Mouse (Mus musculus): ENCODE results near the gene Ccl3. TPM values are rescaled to one million over a fixed set of nuclear protein-coding genes. Genes with fewer than 3 reads are reported as not detected.

Ccl3 gene
- polyA plus RNA-seq, 1 experiment from 2014 or later: 1.9 TPM

- no peak for ATAC-seq (ENCODE audit: low FRiP score)
- H3K27me3 ChIP-seq (replicated peaks): no peaks in the 10 kb centered on the region
- no peaks in the 10 kb centered on the region for H3K4me1 ChIP-seq
- H3K9me3 ChIP-seq (replicated peaks): no peaks in the 10 kb centered on the region
- whole genome bisulfite sequencing: 56% methylated on average over 5 of the region's 5 CpGs
- H3K9ac ChIP-seq (replicated peaks): no peak overlapping the region
- no peak overlapping the region for H3K27ac ChIP-seq (replicated peaks)
- no peak overlapping the region for H3K4me2 ChIP-seq
- H3K4me3 ChIP-seq (replicated peaks): no peak overlapping the region
- no peaks in the 10 kb centered on the region for H3K36me3 ChIP-seq
Measured at GRCm38 (mm10) chr11:83618238-83618637, 30.9 kb downstream of the Ccl3 start.

- H3K36me3 ChIP-seq: no peaks in the 10 kb centered on the region
- no peak overlapping the region for H3K9ac ChIP-seq (replicated peaks)
- H3K9me3 ChIP-seq (replicated peaks): no peaks in the 10 kb centered on the region
- no peak overlapping the region for H3K4me3 ChIP-seq (replicated peaks)
- no peak overlapping the region for H3K4me2 ChIP-seq
- H3K4me1 ChIP-seq: no peaks in the 10 kb centered on the region
- no peaks in the 10 kb centered on the region for H3K27me3 ChIP-seq (replicated peaks)
- WGBS: 94% methylated on average over 1 of the region's 1 CpGs
- H3K27ac ChIP-seq (replicated peaks): no peak overlapping the region
- no peak for ATAC-seq (ENCODE audit: low FRiP score)
Measured at GRCm38 (mm10) chr11:83616586-83616985, 32.6 kb downstream of the Ccl3 start.

GRCm38 (mm10) chr11:83610900-83611299 is 38.3 kb downstream of the Ccl3 start:
- Histone ChIP-seq H3K9me3 (replicated peaks) (no peaks in the 10 kb centered on the region), H3K36me3 (no peaks in the 10 kb centered on the region), H3K27ac (replicated peaks) (no peak overlapping the region), H3K27me3 (replicated peaks) (no peaks in the 10 kb centered on the region), H3K4me3 (replicated peaks) (no peak overlapping the region), H3K9ac (replicated peaks) (no peak overlapping the region), H3K4me1 (no peaks in the 10 kb centered on the region), H3K4me2 (no peak overlapping the region)
- WGBS: 81% methylated on average over 2 of the region's 2 CpGs
- ATAC-seq (ENCODE audit: low FRiP score): no peak

GRCm38 (mm10) chr11:83606396-83606795 is 42.8 kb downstream of the Ccl3 start:
- Histone ChIP-seq H3K36me3 (no peaks in the 10 kb centered on the region), H3K4me2 (no peak overlapping the region)
- ATAC-seq (ENCODE audit: low FRiP score): no peak

GRCm38 (mm10) chr11:83605535-83605934 is 43.6 kb downstream of the Ccl3 start:
- Histone ChIP-seq H3K27me3 (replicated peaks) (no peaks in the 10 kb centered on the region), H3K4me2 (no peak overlapping the region), H3K4me1 (no peaks in the 10 kb centered on the region), H3K36me3 (no peaks in the 10 kb centered on the region), H3K27ac (replicated peaks) (no peak overlapping the region), H3K9me3 (replicated peaks) (no peaks in the 10 kb centered on the region), H3K4me3 (replicated peaks) (no peak overlapping the region), H3K9ac (replicated peaks) (no peak overlapping the region)
- ATAC-seq (ENCODE audit: low FRiP score): no peak
- 92% methylated on average over 3 of the region's 3 CpGs for WGBS

More at GRCm38 (mm10) chr11:83606396-83606795, 42.8 kb downstream of the Ccl3 start:
- H3K27ac ChIP-seq (replicated peaks): no peak overlapping the region
- no peaks in the 10 kb centered on the region for H3K4me1 ChIP-seq
- 61% methylated on average over 1 of the region's 1 CpGs for WGBS
- no peak overlapping the region for H3K4me3 ChIP-seq (replicated peaks)
- no peaks in the 10 kb centered on the region for H3K27me3 ChIP-seq (replicated peaks)
- H3K9me3 ChIP-seq (replicated peaks): no peaks in the 10 kb centered on the region
- H3K9ac ChIP-seq (replicated peaks): no peak overlapping the region

GRCm38 (mm10) chr11:83604698-83605097 is 44.5 kb downstream of the Ccl3 start:
- H3K9ac ChIP-seq (replicated peaks): no peak overlapping the region
- H3K4me1 ChIP-seq: no peaks in the 10 kb centered on the region
- no peaks in the 10 kb centered on the region for H3K36me3 ChIP-seq
- no peaks in the 10 kb centered on the region for H3K9me3 ChIP-seq (replicated peaks)
- no peaks in the 10 kb centered on the region for H3K27me3 ChIP-seq (replicated peaks)
- no peak for ATAC-seq (ENCODE audit: low FRiP score)
- no peak overlapping the region for H3K4me3 ChIP-seq (replicated peaks)
- 89% methylated on average over 4 of the region's 4 CpGs for WGBS
- H3K4me2 ChIP-seq: no peak overlapping the region
- no peak overlapping the region for H3K27ac ChIP-seq (replicated peaks)

GRCm38 (mm10) chr11:83603399-83603798 is 45.8 kb downstream of the Ccl3 start:
- H3K4me2 ChIP-seq: no peak overlapping the region
- no peak overlapping the region for H3K4me3 ChIP-seq (replicated peaks)
- H3K9ac ChIP-seq (replicated peaks): no peak overlapping the region
- no peaks in the 10 kb centered on the region for H3K27me3 ChIP-seq (replicated peaks)
- no peaks in the 10 kb centered on the region for H3K36me3 ChIP-seq
- ATAC-seq (ENCODE audit: low FRiP score): no peak
- H3K4me1 ChIP-seq: no peaks in the 10 kb centered on the region
- 94% methylated on average over 3 of the region's 3 CpGs for WGBS
- no peaks in the 10 kb centered on the region for H3K9me3 ChIP-seq (replicated peaks)
- H3K27ac ChIP-seq (replicated peaks): no peak overlapping the region

GRCm38 (mm10) chr11:83600576-83600975 is 48.6 kb downstream of the Ccl3 start:
- Histone ChIP-seq H3K27ac (replicated peaks) (no peak overlapping the region), H3K4me1 (no peaks in the 10 kb centered on the region), H3K36me3 (no peaks in the 10 kb centered on the region), H3K4me3 (replicated peaks) (no peak overlapping the region), H3K9ac (replicated peaks) (no peak overlapping the region), H3K27me3 (replicated peaks) (no peaks in the 10 kb centered on the region), H3K4me2 (no peak overlapping the region), H3K9me3 (replicated peaks) (no peaks in the 10 kb centered on the region)
- ATAC-seq (ENCODE audit: low FRiP score): no peak
- 90% methylated on average over 2 of the region's 2 CpGs for WGBS

GRCm38 (mm10) chr11:83598991-83599390 is 50.2 kb downstream of the Ccl3 start:
- Histone ChIP-seq H3K4me1 (no peaks in the 10 kb centered on the region), H3K27me3 (replicated peaks) (no peaks in the 10 kb centered on the region), H3K9me3 (replicated peaks) (no peaks in the 10 kb centered on the region), H3K36me3 (no peaks in the 10 kb centered on the region), H3K9ac (replicated peaks) (no peak overlapping the region), H3K4me2 (no peak overlapping the region), H3K27ac (replicated peaks) (no peak overlapping the region), H3K4me3 (replicated peaks) (no peak overlapping the region)
- WGBS: 89% methylated on average over 3 of the region's 3 CpGs
- no peak for ATAC-seq (ENCODE audit: low FRiP score)

- no peak for ATAC-seq (ENCODE audit: low FRiP score)
- Histone ChIP-seq H3K27me3 (replicated peaks) (no peaks in the 10 kb centered on the region), H3K9ac (replicated peaks) (no peak overlapping the region), H3K27ac (replicated peaks) (no peak overlapping the region), H3K4me2 (no peak overlapping the region), H3K4me3 (replicated peaks) (no peak overlapping the region), H3K36me3 (no peaks in the 10 kb centered on the region), H3K4me1 (no peaks in the 10 kb centered on the region), H3K9me3 (replicated peaks) (no peaks in the 10 kb centered on the region)
- WGBS: 88% methylated on average over 3 of the region's 3 CpGs
Measured at GRCm38 (mm10) chr11:83598207-83598837, 50.8 kb downstream of the Ccl3 start.

Data from neural tube, embryonic 15.5 days (tissue).